Mouse (Mus musculus): ENCODE data around the gene Rps8. TPM values are rescaled to one million over a fixed set of nuclear protein-coding genes. Genes with fewer than 3 reads are reported as not detected.

Rps8 gene
- polyA plus RNA-seq, 1 experiment: 3,482 TPM

GRCm38 (mm10) chr4:117125910-117126674 is 30.0 kb downstream of the Rps8 start:
- Histone ChIP-seq H3K79me2 (ENCODE audit: control insufficient read depth, insufficient read depth) (peaks cover 19% of the 10 kb centered on the region), H3K27me3 (ENCODE audit: control insufficient read depth, insufficient read depth, insufficient read length) (no peaks in the 10 kb centered on the region), H3K79me3 (ENCODE audit: low read depth) (peaks cover 5% of the 10 kb centered on the region), H3ac (ENCODE audit: control insufficient read depth, insufficient read length, low read depth) (peak overlapping the region; percentile 49), H3K36me3 (ENCODE audit: control insufficient read depth, insufficient read depth) (peaks cover 39% of the 10 kb centered on the region), H3K4me3 (ENCODE audit: insufficient read depth, poor library complexity, severe bottlenecking) (no peak overlapping the region)
- no peak for TF ChIP-seq CTCF (IDR thresholded peaks at IDR 0.05; ENCODE audit: control insufficient read depth, insufficient read depth, insufficient read length)
- TF ChIP-seq MYOD1 (IDR thresholded peaks at IDR 0.05; ENCODE audit: control insufficient read depth, insufficient read length, low read depth): no peak
- TF ChIP-seq CEBPB (IDR thresholded peaks at IDR 0.05; ENCODE audit: low read depth): no peak
- peak; percentile 60 for TF ChIP-seq USF1 (IDR thresholded peaks at IDR 0.05; ENCODE audit: low read depth)
- TF ChIP-seq MYOG (IDR thresholded peaks at IDR 0.05; ENCODE audit: control insufficient read depth, extremely low read depth, insufficient read length): no peak
- no peak for TF ChIP-seq FOSL1 (IDR thresholded peaks at IDR 0.05; ENCODE audit: insufficient read depth, low read length, poor library complexity, severe bottlenecking)
- peak; percentile 58 for TF ChIP-seq MAX (IDR thresholded peaks at IDR 0.05)

DNA sequence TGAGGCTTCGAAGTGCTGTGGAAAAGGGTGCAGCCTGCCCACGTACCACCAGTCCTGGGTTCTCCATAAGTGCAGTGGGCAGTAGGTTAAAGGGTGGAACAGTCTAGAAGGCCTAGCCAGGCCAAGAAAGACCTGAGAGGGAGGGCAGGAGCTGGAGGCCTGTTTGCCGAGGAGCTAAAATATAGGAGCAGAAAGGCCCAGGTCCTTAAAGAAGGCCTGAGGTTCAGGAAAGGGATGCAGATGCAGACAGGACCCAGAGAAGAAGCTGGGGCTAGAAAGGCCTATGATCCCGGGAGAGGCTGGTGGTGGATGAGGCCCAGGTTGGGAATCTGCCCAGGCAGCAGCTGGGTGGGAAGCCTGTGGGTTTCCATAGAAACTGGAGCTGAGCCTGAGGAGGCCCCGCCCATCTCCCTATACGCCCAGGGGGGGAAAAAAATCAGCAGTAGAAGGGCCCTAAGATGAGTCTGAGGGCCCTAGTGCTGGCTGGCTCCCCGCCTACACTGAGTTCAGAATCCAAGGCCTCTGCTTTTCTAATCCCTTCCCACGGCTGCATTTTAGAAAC is 30.6 kb downstream of the Rps8 start, which contains the start of gene Btbd19:
Gene Btbd19, minus strand, starts transcription at position 378 of the 562 bp plus-strand sequence.
- H3K4me3 ChIP-seq (ENCODE audit: insufficient read depth, poor library complexity, severe bottlenecking): peak within 1 kb of the TSS; percentile 25
- H3K79me2 ChIP-seq (ENCODE audit: control insufficient read depth, insufficient read depth): peaks cover 19% of the 10 kb centered on the region
- H3ac ChIP-seq (ENCODE audit: control insufficient read depth, insufficient read length, low read depth): peak within 1 kb of the TSS; percentile 68
- no peaks in the 10 kb centered on the region for H3K27me3 ChIP-seq (ENCODE audit: control insufficient read depth, insufficient read depth, insufficient read length)
- peaks cover 2% of the 10 kb centered on the region for H3K79me3 ChIP-seq (ENCODE audit: low read depth)
- H3K36me3 ChIP-seq (ENCODE audit: control insufficient read depth, insufficient read depth): peaks cover 34% of the 10 kb centered on the region
- TF ChIP-seq MYOD1 (IDR thresholded peaks at IDR 0.05; ENCODE audit: control insufficient read depth, insufficient read length, low read depth) (peak; percentile 3), FOSL1 (IDR thresholded peaks at IDR 0.05; ENCODE audit: insufficient read depth, low read length, poor library complexity, severe bottlenecking) (no peak)

GRCm38 (mm10) chr4:117124518-117125347 is 31.3 kb downstream of the Rps8 start:
- Histone ChIP-seq H3K79me2 (ENCODE audit: control insufficient read depth, insufficient read depth) (peaks cover 21% of the 10 kb centered on the region), H3K4me3 (ENCODE audit: insufficient read depth, poor library complexity, severe bottlenecking) (peak overlapping the region; percentile 25), H3K36me3 (ENCODE audit: control insufficient read depth, insufficient read depth) (peaks cover 27% of the 10 kb centered on the region)

DNA sequence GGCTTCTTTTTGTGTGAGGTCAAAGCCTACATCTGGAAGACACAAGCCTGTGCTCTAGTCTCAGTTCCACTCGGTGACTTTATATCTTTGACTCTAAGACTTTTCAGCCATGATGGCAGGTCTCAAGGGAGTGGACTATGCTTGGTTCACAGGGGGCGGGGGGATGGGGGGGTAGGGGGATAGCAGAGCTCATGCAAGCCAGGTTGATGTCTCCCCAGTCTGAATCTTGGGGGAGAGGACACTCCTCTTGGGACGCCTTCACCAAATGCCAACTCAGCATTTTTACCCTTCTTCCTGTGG is 31.9 kb downstream of the Rps8 start:
- Histone ChIP-seq H3K36me3 (ENCODE audit: control insufficient read depth, insufficient read depth) (peaks cover 27% of the 10 kb centered on the region), H3K4me3 (ENCODE audit: insufficient read depth, poor library complexity, severe bottlenecking) (no peak overlapping the region), H3K27me3 (ENCODE audit: control insufficient read depth, insufficient read depth, insufficient read length) (no peaks in the 10 kb centered on the region), H3K79me3 (ENCODE audit: low read depth) (peaks cover 6% of the 10 kb centered on the region), H3K79me2 (ENCODE audit: control insufficient read depth, insufficient read depth) (peaks cover 27% of the 10 kb centered on the region), H3ac (ENCODE audit: control insufficient read depth, insufficient read length, low read depth) (no peak overlapping the region)
- TF ChIP-seq CTCF (IDR thresholded peaks at IDR 0.05; ENCODE audit: control insufficient read depth, insufficient read depth, insufficient read length) (no peak), CEBPB (IDR thresholded peaks at IDR 0.05; ENCODE audit: low read depth) (no peak), USF1 (IDR thresholded peaks at IDR 0.05; ENCODE audit: low read depth) (no peak), MYOD1 (IDR thresholded peaks at IDR 0.05; ENCODE audit: control insufficient read depth, insufficient read length, low read depth) (no peak), FOSL1 (IDR thresholded peaks at IDR 0.05; ENCODE audit: insufficient read depth, low read length, poor library complexity, severe bottlenecking) (no peak), MAX (IDR thresholded peaks at IDR 0.05) (no peak), MYOG (IDR thresholded peaks at IDR 0.05; ENCODE audit: control insufficient read depth, extremely low read depth, insufficient read length) (no peak)

More at GRCm38 (mm10) chr4:117124518-117125347, 31.3 kb downstream of the Rps8 start:
- peaks cover 2% of the 10 kb centered on the region for H3K79me3 ChIP-seq (ENCODE audit: low read depth)
- H3ac ChIP-seq (ENCODE audit: control insufficient read depth, insufficient read length, low read depth): peak overlapping the region; percentile 68
- TF ChIP-seq CEBPB (IDR thresholded peaks at IDR 0.05; ENCODE audit: low read depth) (peak; percentile 37), MAX (IDR thresholded peaks at IDR 0.05) (no peak)
- H3K27me3 ChIP-seq (ENCODE audit: control insufficient read depth, insufficient read depth, insufficient read length): no peaks in the 10 kb centered on the region

DNA sequence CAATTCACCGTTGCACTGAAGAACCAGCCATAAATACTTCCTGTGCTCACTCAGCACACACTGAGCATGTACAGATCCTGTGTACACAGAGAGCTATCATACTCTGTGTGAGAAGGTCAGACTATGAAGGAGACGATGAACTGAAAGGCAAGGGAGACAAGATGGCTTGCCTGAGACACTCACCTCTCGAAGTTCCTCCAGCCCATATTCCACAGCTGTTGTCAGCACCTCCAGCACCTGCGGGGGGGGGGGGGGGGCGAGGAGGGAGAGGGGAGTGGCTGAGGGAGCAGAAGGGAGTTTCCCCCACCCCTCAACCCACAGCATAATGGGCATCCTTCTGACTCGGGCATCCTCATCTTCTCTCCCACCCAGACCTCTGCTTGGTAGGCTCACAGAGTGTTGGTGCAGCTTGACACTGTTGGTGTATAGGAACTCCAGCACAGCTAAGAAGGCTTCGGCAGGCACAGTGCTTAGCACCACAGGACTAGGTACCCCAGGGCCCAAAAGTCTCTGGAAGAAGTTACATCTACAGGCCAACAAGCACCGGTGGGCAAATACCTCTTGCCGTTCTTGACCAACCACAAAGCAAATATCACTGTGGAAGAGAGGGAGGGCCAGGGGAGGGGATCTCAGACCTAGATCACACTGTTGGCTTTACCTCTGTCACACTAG is 32.4 kb downstream of the Rps8 start:
- Histone ChIP-seq H3K79me2 (ENCODE audit: control insufficient read depth, insufficient read depth) (peaks cover 30% of the 10 kb centered on the region), H3K36me3 (ENCODE audit: control insufficient read depth, insufficient read depth) (peaks cover 27% of the 10 kb centered on the region), H3K27me3 (ENCODE audit: control insufficient read depth, insufficient read depth, insufficient read length) (no peaks in the 10 kb centered on the region), H3K79me3 (ENCODE audit: low read depth) (peaks cover 8% of the 10 kb centered on the region), H3ac (ENCODE audit: control insufficient read depth, insufficient read length, low read depth) (no peak overlapping the region), H3K4me3 (ENCODE audit: insufficient read depth, poor library complexity, severe bottlenecking) (no peak overlapping the region)
- TF ChIP-seq FOSL1 (IDR thresholded peaks at IDR 0.05; ENCODE audit: insufficient read depth, low read length, poor library complexity, severe bottlenecking) (no peak), MAX (IDR thresholded peaks at IDR 0.05) (no peak), MYOG (IDR thresholded peaks at IDR 0.05; ENCODE audit: control insufficient read depth, extremely low read depth, insufficient read length) (no peak), CTCF (IDR thresholded peaks at IDR 0.05; ENCODE audit: control insufficient read depth, insufficient read depth, insufficient read length) (no peak), CEBPB (IDR thresholded peaks at IDR 0.05; ENCODE audit: low read depth) (no peak), MYOD1 (IDR thresholded peaks at IDR 0.05; ENCODE audit: control insufficient read depth, insufficient read length, low read depth) (no peak), USF1 (IDR thresholded peaks at IDR 0.05; ENCODE audit: low read depth) (no peak)

All from C2C12 (cell line).